Mouse (Mus musculus) MEL (cell line): ENCODE measurements around the gene Tjp2. TPM values are rescaled to one million over a fixed set of nuclear protein-coding genes. Genes with fewer than 3 reads are reported as not detected.

Experiments
- DNase-seq: peaks from one replicate; pipeline ENCODE4 v3.0.0; 2011; ENCODE audit warnings: low read depth, low spot score
- H3K27ac ChIP-seq: 2 replicates; pipeline ENCODE4 v1.5.1; 2012; ENCODE audit warnings: low read depth, mild to moderate bottlenecking, control low read depth, low read length, moderate library complexity; ENCODE audit not compliant: control insufficient read depth
- H3K27me3 ChIP-seq, 2 experiments: fragments of 150-350 bp in 1 of 2; sonication (generic) in 1 of 2; 2 replicates each; pipeline ENCODE4 v1.6.1; 2012; ENCODE audit warnings: low read length in 2 of 2, mild to moderate bottlenecking in 2 of 2, improper control_type of control experiment in 1 of 2, moderate library complexity in 1 of 2; ENCODE audit not compliant: insufficient read depth in 2 of 2, control insufficient read depth in 1 of 2
- H3K36me3 ChIP-seq, 2 experiments: 2 replicates each; pipeline ENCODE4 v1.6.1; 2012 to 2014; ENCODE audit warnings: low read length in 2 of 2, improper control_type of control experiment in 1 of 2, inconsistent platforms in 1 of 2, mild to moderate bottlenecking in 1 of 2; ENCODE audit not compliant: insufficient read depth in 2 of 2, control insufficient read depth in 1 of 2
- H3K4me1 ChIP-seq, 2 experiments: fragments of 150-350 bp in 1 of 2; sonication (generic) in 1 of 2; 2 replicates each; pipeline ENCODE4 v1.6.1; 2012; ENCODE audit warnings: low read length in 2 of 2, improper control_type of control experiment in 1 of 2, mild to moderate bottlenecking in 1 of 2; ENCODE audit not compliant: insufficient read depth in 2 of 2, control insufficient read depth in 1 of 2
- H3K4me3 ChIP-seq, 2 experiments: fragments of 150-350 bp in 1 of 2; sonication (generic) in 1 of 2; 2 replicates each; pipeline ENCODE4 v1.5.1; 2012; ENCODE audit warnings: low read depth in 2 of 2, low read length in 2 of 2, mild to moderate bottlenecking in 2 of 2, moderate library complexity in 2 of 2, control low read depth in 1 of 2, improper control_type of control experiment in 1 of 2; ENCODE audit not compliant: control insufficient read depth in 1 of 2, insufficient read depth in 1 of 2
- H3K79me2 ChIP-seq: 2 replicates; pipeline ENCODE4 v1.6.1; 2012; ENCODE audit warnings: mild to moderate bottlenecking, low read length, moderate library complexity; ENCODE audit not compliant: control insufficient read depth, poor library complexity, insufficient read depth
- H3K9ac ChIP-seq: 2 replicates; pipeline ENCODE4 v1.6.1; 2012; ENCODE audit warnings: low read depth, mild to moderate bottlenecking, control low read depth, low read length, moderate library complexity; ENCODE audit not compliant: control insufficient read depth, poor library complexity, severe bottlenecking
- H3K9me3 ChIP-seq: fragments of 150-350 bp; sonication (generic); replicated peaks from 2 replicates; pipeline ENCODE4 v1.6.1; 2012; ENCODE audit warnings: mild to moderate bottlenecking, low read length, improper control_type of control experiment, moderate library complexity; ENCODE audit not compliant: insufficient read depth
- BHLHE40 ChIP-seq: IDR thresholded peaks from 2 replicates; pipeline ENCODE4 v1.6.1; 2012; ENCODE audit warnings: low read depth, mild to moderate bottlenecking, inconsistent platforms, low read length, improper control_type of control experiment, borderline replicate concordance
- E2F4 ChIP-seq: IDR thresholded peaks from 2 replicates; pipeline ENCODE4 v1.6.1; 2011; ENCODE audit warnings: low read depth, low read length, improper control_type of control experiment, borderline replicate concordance
- EP300 ChIP-seq, 2 experiments: IDR thresholded peaks; 2 replicates each; pipeline ENCODE4 v1.6.1; 2011; ENCODE audit warnings: improper control_type of control experiment in 2 of 2, low read length in 2 of 2, low read depth in 1 of 2, mild to moderate bottlenecking in 1 of 2
- HCFC1 ChIP-seq: IDR thresholded peaks from 2 replicates; pipeline ENCODE4 v1.6.1; 2012; ENCODE audit warnings: low read depth, mild to moderate bottlenecking, inconsistent platforms, low read length, improper control_type of control experiment, moderate library complexity
- JUND ChIP-seq: IDR thresholded peaks from 2 replicates; pipeline ENCODE4 v1.6.1; 2011; ENCODE audit warnings: low read depth, mild to moderate bottlenecking, improper control_type of control experiment, low read length
- MAX ChIP-seq: IDR thresholded peaks from 2 replicates; pipeline ENCODE4 v1.6.1; 2011; ENCODE audit warnings: low read length, improper control_type of control experiment
- MYB ChIP-seq: IDR thresholded peaks from 2 replicates; pipeline ENCODE4 v1.6.1; 2011; ENCODE audit warnings: mild to moderate bottlenecking, low read depth, low read length, improper control_type of control experiment
- MYC ChIP-seq: IDR thresholded peaks from 2 replicates; pipeline ENCODE4 v1.6.1; 2011; ENCODE audit warnings: low read depth, mild to moderate bottlenecking, low read length, improper control_type of control experiment, moderate library complexity
- NELFE ChIP-seq: IDR thresholded peaks from 2 replicates; pipeline ENCODE4 v1.6.1; 2011; ENCODE audit warnings: low read depth, low read length, improper control_type of control experiment
- POLR2AphosphoS2 ChIP-seq: IDR thresholded peaks from 2 replicates; pipeline ENCODE4 v1.6.1; 2011; ENCODE audit warnings: low read length, improper control_type of control experiment
- TAL1 ChIP-seq: IDR thresholded peaks from 2 replicates; pipeline ENCODE4 v1.6.1; 2012; ENCODE audit warnings: mild to moderate bottlenecking, inconsistent platforms, low read length, moderate library complexity, mixed read lengths
- TBP ChIP-seq: IDR thresholded peaks from 2 replicates; pipeline ENCODE4 v1.8.0; 2011; ENCODE audit warnings: low read depth, low read length, improper control_type of control experiment
- ZNF384 ChIP-seq: IDR thresholded peaks from 2 replicates; pipeline ENCODE4 v1.6.1; 2012; ENCODE audit warnings: low read depth, mild to moderate bottlenecking, inconsistent platforms, low read length, improper control_type of control experiment
- polyA plus RNA-seq, 2 experiments: library from polyadenylated mRNA; stranded (reverse) in 1 of 2; unstranded in 1 of 2; fragments of >175 nt in 1 of 2; fragments of >200 nt in 1 of 2; gene quantifications; 2 replicates each; pipeline versions ENCODE4 v1.2.1 to v1.2.4; 2012; ENCODE audit warnings: low replicate concordance in 2 of 2, low read depth in 1 of 2; ENCODE audit not compliant: insufficient read length in 2 of 2, insufficient read depth in 1 of 2, missing spikeins in 1 of 2
- total RNA-seq: library from RNA; depleted of rRNA; stranded (reverse); fragments of 300-350 nt; gene quantifications from 2 replicates; pipeline ENCODE4 v1.2.3, GENCODE M21; 2012

The Tjp2 gene
- total and polyA plus RNA-seq, 3 experiments, result 3.0 to 8.3 TPM; not detected in 1

GRCm38 (mm10) chr19:24085306-24085705 is 139.5 kb downstream of the Tjp2 start:
- H3K27me3 ChIP-seq, result no peaks in the 10 kb centered on the region
- H3K4me3 ChIP-seq, result no peak overlapping the region

GRCm38 (mm10) chr19:24080417-24081080 is 144.3 kb downstream of the Tjp2 start:
- Histone ChIP-seq H3K9ac (no peak overlapping the region), H3K4me1 (no peaks in the 10 kb centered on the region)
- no peak for TF ChIP-seq HCFC1
- no peak for TF ChIP-seq E2F4
- no peak for TF ChIP-seq MYB
- TF ChIP-seq POLR2AphosphoS2, result no peak
- TF ChIP-seq MYC, result no peak
- TF ChIP-seq TBP, result no peak
- TF ChIP-seq NELFE, result no peak
- no peak for TF ChIP-seq ZNF384
- TF ChIP-seq, all 39 proteins: peak for 0
- Histone ChIP-seq H3K9me3 (no peaks in the 10 kb centered on the region), H3K4me3 (no peak overlapping the region), H3K27ac (no peak overlapping the region), H3K79me2 (no peaks in the 10 kb centered on the region), H3K36me3 (no peaks in the 10 kb centered on the region), H3K27me3 (no peaks in the 10 kb centered on the region)
- no peak for DNase-seq

More at GRCm38 (mm10) chr19:24085306-24085705, 139.5 kb downstream of the Tjp2 start:
- Histone ChIP-seq H3K27ac (no peak overlapping the region), H3K9me3 (no peaks in the 10 kb centered on the region), H3K36me3 (no peaks in the 10 kb centered on the region), H3K79me2 (no peaks in the 10 kb centered on the region), H3K9ac (no peak overlapping the region), H3K4me1 (no peaks in the 10 kb centered on the region)
- TF ChIP-seq TAL1, result no peak
- TF ChIP-seq JUND, result no peak
- TF ChIP-seq BHLHE40, result no peak
- TF ChIP-seq EP300 (IDR thresholded peaks at IDR 0.05; ENCODE audit: low read depth in 1 of 2, low read length in 2 of 2), result no peak
- no peak for TF ChIP-seq MYB
- TF ChIP-seq MAX, result no peak
- DNase-seq, result no peak

- no peaks in the 10 kb centered on the region for H3K27me3 ChIP-seq
- no peaks in the 10 kb centered on the region for H3K36me3 ChIP-seq
- TF ChIP-seq BHLHE40, result no peak
- no peaks in the 10 kb centered on the region for H3K9me3 ChIP-seq
- H3K79me2 ChIP-seq, result no peaks in the 10 kb centered on the region
- no peak overlapping the region for H3K4me3 ChIP-seq
- no peak overlapping the region for H3K27ac ChIP-seq
- H3K9ac ChIP-seq, result no peak overlapping the region
- H3K4me1 ChIP-seq, result no peaks in the 10 kb centered on the region
- no peak for DNase-seq
Measured at GRCm38 (mm10) chr19:24077658-24078057, 147.2 kb downstream of the Tjp2 start.
